Mouse (Mus musculus) CH12.LX (cell line): ENCODE results near the gene Ccdc3.

Experiments
- CTCF ChIP-seq, 2 experiments: IDR thresholded peaks in 1 of 2; conservative IDR thresholded peaks in 1 of 2; 2 replicates each; pipeline ENCODE4 v1.5.1; 2011 to 2012; ENCODE audit warnings: low read depth in 2 of 2, low read length in 2 of 2, improper control_type of control experiment in 1 of 2, inconsistent platforms in 1 of 2, mild to moderate bottlenecking in 1 of 2, moderate library complexity in 1 of 2
- HCFC1 ChIP-seq: IDR thresholded peaks from 2 replicates; pipeline ENCODE4 v1.6.1; 2012; ENCODE audit warnings: low read depth, mild to moderate bottlenecking, inconsistent platforms, low read length, improper control_type of control experiment
- MAFK ChIP-seq: IDR thresholded peaks from 2 replicates; pipeline ENCODE4 v1.6.1; 2011; ENCODE audit warnings: low read length, improper control_type of control experiment; ENCODE audit not compliant: insufficient replicate concordance
- POLR2A ChIP-seq: IDR thresholded peaks from 2 replicates; pipeline ENCODE4 v1.6.1; 2011; ENCODE audit warnings: low read depth, mild to moderate bottlenecking, improper control_type of control experiment, low read length
- TBP ChIP-seq: conservative IDR thresholded peaks from 2 replicates; pipeline ENCODE4 v1.6.1; 2011; ENCODE audit warnings: low read depth, low read length, improper control_type of control experiment
- USF2 ChIP-seq: conservative IDR thresholded peaks from 2 replicates; pipeline ENCODE4 v1.6.1; 2011; ENCODE audit warnings: low read depth, low read length, improper control_type of control experiment
- ZKSCAN1 ChIP-seq: IDR thresholded peaks from 2 replicates; pipeline ENCODE4 v1.6.1; 2012; ENCODE audit warnings: low read depth, inconsistent platforms, low read length, improper control_type of control experiment, borderline replicate concordance
- ZMIZ1 ChIP-seq: IDR thresholded peaks from 2 replicates; pipeline ENCODE4 v1.6.1; 2012; ENCODE audit warnings: low read depth, mild to moderate bottlenecking, inconsistent platforms, low read length, improper control_type of control experiment

- TF ChIP-seq POLR2A (no peak), CTCF (conservative IDR thresholded peaks at IDR 0.05 in 1 of 2, IDR thresholded peaks at IDR 0.05 in 1 of 2; ENCODE audit: low read depth in 2 of 2, low read length in 2 of 2) (no peak), HCFC1 (no peak), USF2 (no peak), ZKSCAN1 (no peak), MAFK (no peak), TBP (no peak), ZMIZ1 (no peak)
These were observed 82.3 kb downstream of the Ccdc3 start for GRCm38 (mm10) chr2:5219847-5220375.
